Mouse (Mus musculus) heart, adult 8-10 months (tissue): Measurements from ENCODE around the gene Klc2. TPM values are rescaled to one million over a fixed set of nuclear protein-coding genes. Genes with fewer than 3 reads are reported as not detected.

Experiments used
- DNase-seq: peaks from one replicate; pipeline ENCODE4 v3.0.0; 2022; ENCODE audit warnings: low spot score
- total RNA-seq, 4 experiments: library from RNA; stranded (reverse); gene quantifications; 2 replicates each; pipeline ENCODE4 v1.2.4; 2022

Gene Klc2
- total RNA-seq, 4 experiments from 2014 or later = 52.1 to 60.3 (median 58.6) TPM

- DNase-seq = no peak
Measured at GRCm38 (mm10) chr19:5072389-5073019, 45.9 kb downstream of the Klc2 start.

GRCm38 (mm10) chr19:5071545-5072369, 46.6 kb downstream of the Klc2 start:
- DNase-seq = peak; percentile 79

GRCm38 (mm10) chr19:5071077-5071476, 47.3 kb downstream of the Klc2 start:
- no peak for DNase-seq

- DNase-seq = no peak
Measured at GRCm38 (mm10) chr19:5069978-5070377, 48.4 kb downstream of the Klc2 start.

- DNase-seq = no peak
Measured at GRCm38 (mm10) chr19:5069486-5069885, 48.9 kb downstream of the Klc2 start.

GRCm38 (mm10) chr19:5068570-5069234, 49.7 kb downstream of the Klc2 start:
- DNase-seq = no peak

GRCm38 (mm10) chr19:5067867-5068569, 50.3 kb downstream of the Klc2 start, which contains the start of gene Cd248:
TSS of gene Cd248 (plus strand) at chr19:5068078.
- DNase-seq = peak; percentile 61

- DNase-seq = no peak
Measured at GRCm38 (mm10) chr19:5067040-5067799, 51.1 kb downstream of the Klc2 start.

- DNase-seq = no peak
Measured at GRCm38 (mm10) chr19:5065104-5065503, 53.3 kb downstream of the Klc2 start.

- DNase-seq = no peak
Measured at GRCm38 (mm10) chr19:5062446-5062845, 55.9 kb downstream of the Klc2 start.

- DNase-seq = no peak
Measured at GRCm38 (mm10) chr19:5062041-5062440, 56.3 kb downstream of the Klc2 start.

GRCm38 (mm10) chr19:5060365-5061330, 57.7 kb downstream of the Klc2 start:
- DNase-seq = no peak

GRCm38 (mm10) chr19:5058801-5059771, 59.3 kb downstream of the Klc2 start:
- DNase-seq = no peak

- DNase-seq = no peak
Measured at GRCm38 (mm10) chr19:5057876-5058775, 60.2 kb downstream of the Klc2 start.
